Mouse (Mus musculus): Measurements from ENCODE around the gene Srl. TPM values are rescaled to one million over a fixed set of nuclear protein-coding genes. Genes with fewer than 3 reads are reported as not detected.
"Not testable (repeated sequence)": the region's sequence is repeated elsewhere in the genome, so short reads cannot be mapped to it uniquely, and the experiment has no call there.

The Srl gene
- total RNA-seq, 2 experiments from 2014 or later, result 1,026 to 1,225 TPM

GRCm38 (mm10) chr16:4548953-4549688, 7.5 kb upstream of the Srl start:
- H3K4me3 ChIP-seq, result no peak overlapping the region
- no peak overlapping the region for H3K27ac ChIP-seq
- TF ChIP-seq CTCF (IDR thresholded peaks at IDR 0.05), result peak; percentile 32; the same call in 1 of the 2 replicates
- DNase-seq, result no peak
- intact Hi-C loops (cut with DNase I), result loop anchor here (5.0 kb wide), 1 partner anchor 247 kb away; no protein-coding TSS in a partner anchor

- Histone ChIP-seq H3K4me3 (no peak overlapping the region), H3K27ac (no peak overlapping the region)
- no peak for DNase-seq
- intact Hi-C loops (cut with DNase I), result loop anchor here (5.0 kb wide), 1 partner anchor 245 kb away; no protein-coding TSS in a partner anchor
- TF ChIP-seq CTCF (IDR thresholded peaks at IDR 0.05), result no peak
These were observed 6.0 kb upstream of the Srl start for GRCm38 (mm10) chr16:4547611-4548010.

GRCm38 (mm10) chr16:4546838-4547237, 5.2 kb upstream of the Srl start:
- no peak overlapping the region for H3K27ac ChIP-seq
- H3K4me3 ChIP-seq, result no peak overlapping the region
- TF ChIP-seq CTCF (IDR thresholded peaks at IDR 0.05), result no peak
- DNase-seq, result no peak
- intact Hi-C loops (cut with DNase I), result loop anchor here (5.0 kb wide), 1 partner anchor 245 kb away; no protein-coding TSS in a partner anchor

GRCm38 (mm10) chr16:4544845-4545244, 3.2 kb upstream of the Srl start:
- Histone ChIP-seq H3K4me3 (no peak overlapping the region), H3K27ac (no peak overlapping the region)
- intact Hi-C loops (cut with DNase I), result loop anchor here (5.0 kb wide), 2 partner anchors 123 to 243 kb away; partner anchors contain the start of gene Adcy9
- no peak for TF ChIP-seq CTCF (IDR thresholded peaks at IDR 0.05)
- DNase-seq, result no peak

GRCm38 (mm10) chr16:4543266-4543665, 1.6 kb upstream of the Srl start:
- DNase-seq, result no peak
- Histone ChIP-seq H3K27ac (peak overlapping the region; percentile 46; the same call in 1 of the 2 replicates), H3K4me3 (no peak overlapping the region)
- intact Hi-C loops (cut with DNase I), result loop anchor here (5.0 kb wide), 1 partner anchor 121 kb away; the partner anchor contains the start of gene Adcy9
- TF ChIP-seq CTCF (IDR thresholded peaks at IDR 0.05), result no peak

GRCm38 (mm10) chr16:4542236-4542774, 689 bp upstream of the Srl start:
- H3K27ac ChIP-seq, result peak overlapping the region; percentile 76
- H3K4me3 ChIP-seq, result peak overlapping the region; percentile 67
- DNase-seq, result no peak
- intact Hi-C loops (cut with DNase I), result loop anchor here (1.0 to 5.0 kb wide), 2 partner anchors 53 to 120 kb away; partner anchors contain the start of gene Adcy9
- TF ChIP-seq CTCF (IDR thresholded peaks at IDR 0.05), result no peak

- intact Hi-C loops (cut with DNase I), result loop anchor here (2.0 to 5.0 kb wide), 2 partner anchors 119 to 224 kb away; partner anchors contain the start of gene Adcy9
- Histone ChIP-seq H3K27ac (peak overlapping the region; percentile 84), H3K4me3 (peak overlapping the region; percentile 67)
- no peak for TF ChIP-seq CTCF (IDR thresholded peaks at IDR 0.05)
- no peak for DNase-seq
These were observed 583 bp downstream of the Srl start for GRCm38 (mm10) chr16:4541033-4541432.

GRCm38 (mm10) chr16:4540064-4540775, 1.4 kb downstream of the Srl start:
- no peak overlapping the region for H3K27ac ChIP-seq
- no peak overlapping the region for H3K4me3 ChIP-seq
- DNase-seq, result no peak
- TF ChIP-seq CTCF (IDR thresholded peaks at IDR 0.05), result peak; percentile 13; the same call in 1 of the 2 replicates
- intact Hi-C loops (cut with DNase I), result loop anchor here (2.0 to 5.0 kb wide), 2 partner anchors 118 to 223 kb away; partner anchors contain the start of gene Adcy9

GRCm38 (mm10) chr16:4539521-4539920, 2.1 kb downstream of the Srl start:
- intact Hi-C loops (cut with DNase I), result no loop called here
- no peak for TF ChIP-seq CTCF (IDR thresholded peaks at IDR 0.05)
- Histone ChIP-seq H3K27ac (peak overlapping the region; percentile 85), H3K4me3 (no peak overlapping the region)
- DNase-seq, result no peak

- peak; percentile 64 for DNase-seq
- Histone ChIP-seq H3K4me3 (peak overlapping the region; percentile 17), H3K27ac (peak overlapping the region; percentile 85)
- TF ChIP-seq CTCF (IDR thresholded peaks at IDR 0.05), result no peak
- intact Hi-C loops (cut with DNase I), result no loop called here
These were observed 3.8 kb downstream of the Srl start for GRCm38 (mm10) chr16:4537616-4538358.

- DNase-seq; H3K27ac ChIP-seq; intact Hi-C loops (cut with DNase I): not testable (repeated sequence)
These were observed 14.2 kb downstream of the Srl start for GRCm38 (mm10) chr16:4527373-4527772.

More at GRCm38 (mm10) chr16:4527373-4527772, 14.2 kb downstream of the Srl start:
- H3K4me3 ChIP-seq, result not testable (repeated sequence)
